Mouse (Mus musculus) liver, embryonic 16.5 days (tissue): ENCODE data around the gene Det1. TPM values are rescaled to one million over a fixed set of nuclear protein-coding genes. Genes with fewer than 3 reads are reported as not detected.

ENCODE experiments used
- microRNA-seq: library from miRNA; unstranded; fragments of <30 nt; microRNA quantifications from one replicate; pipeline ENCODE4, GENCODE M21; 2016
- polyA plus RNA-seq: library from polyadenylated mRNA; unstranded; fragments of >200 nt; fragmentation: Nextera tagmentation; extraction: Ambion mirVana; gene quantifications from 2 replicates; pipeline ENCODE4 v1.2.1, GENCODE M21; 2015

The Det1 gene
- polyA plus RNA-seq, 1 experiment from 2014 or later: 5.8 TPM

Small RNA genes within 50 kb of the gene (microRNA-seq; reads per million reads assigned to microRNA genes)
- 9.6 reads per million, percentile 26 among the genes with 10 or more reads in this experiment for gene Mir7-2

Other genes starting within 250 kb of the Det1 start
- gene Ntrk3, start 109.3 kb downstream of the Det1 start, polyA plus RNA-seq: 0.09 and 0.52 TPM in 2 replicates
- gene Mrps11, start 64.1 kb downstream of the Det1 start, polyA plus RNA-seq: 32.1 and 35.0 TPM in 2 replicates
- 33.4 and 38.8 TPM in 2 replicates for gene Mrpl46, start 63.7 kb downstream of the Det1 start, polyA plus RNA-seq
- 13.6 and 13.8 TPM in 2 replicates for gene Aen, start 48.6 kb upstream of the Det1 start, polyA plus RNA-seq
- 129 and 138 TPM in 2 replicates for gene Isg20, start 66.2 kb upstream of the Det1 start, polyA plus RNA-seq
- gene Acan, start 206.2 kb upstream of the Det1 start, polyA plus RNA-seq: 0.04 TPM in 1 of 2 replicates, not detected in the other